21 mouse cellular contexts compared by ENCODE assay signal in genomic region chr2:14903837-14904236, GRCm38 (mm10).
DNase-seq lines count a peak whose midpoint lies in the region.
"Had no signal": no experiment of that assay in that cellular context is flagged by ENCODE, and none has a peak within 500 bp of the region (broad histone marks: within the 10 kb centered on the region; RNA-seq: fewer than 3 reads in every experiment).

No protein-coding gene starts in this region.

- no peaks in the 10 kb centered on the region for H3K36me3 ChIP-seq in limb, embryonic 10.5 days
- H3K36me3 ChIP-seq: embryonic facial prominence, embryonic 12.5 days; embryonic facial prominence, embryonic 15.5 days; G1E; hindbrain, embryonic 13.5 days had no signal

- no peak overlapping the region for H3K27ac ChIP-seq in limb, embryonic 10.5 days
- H3K27ac ChIP-seq: embryonic facial prominence, embryonic 12.5 days; embryonic facial prominence, embryonic 15.5 days; heart, adult 2 months; hindbrain, embryonic 13.5 days had no signal

- H3K4me1 ChIP-seq in limb, embryonic 10.5 days: peaks cover 7% of the 10 kb centered on the region
- H3K4me1 ChIP-seq: embryonic facial prominence, embryonic 15.5 days had no signal

- no peaks in the 10 kb centered on the region for H3K9me3 ChIP-seq in limb, embryonic 10.5 days (replicated peaks)
- H3K9me3 ChIP-seq: embryonic facial prominence, embryonic 12.5 days; embryonic facial prominence, embryonic 15.5 days; G1E; hindbrain, embryonic 13.5 days had no signal

- H3K4me3 ChIP-seq in limb, embryonic 10.5 days: no peak overlapping the region
- H3K4me3 ChIP-seq: embryonic facial prominence, embryonic 12.5 days; embryonic facial prominence, embryonic 15.5 days; heart, adult 2 months; hindbrain, embryonic 13.5 days had no signal

- DNase-seq in embryo, embryonic 10.5 days (ENCODE audit: low spot score): peak; percentile 14
- no peak for DNase-seq in embryo, embryonic 9.5 days (ENCODE audit: extremely low spot score)
- peak; percentile 86 for DNase-seq in heart, adult 11 months
- DNase-seq in heart, adult 9 months (ENCODE audit: low spot score in 2 of 2): no peak
- peak; percentile 79 for DNase-seq in Muller cell, postnatal 12 days (ENCODE audit: inconsistent ontology term)
- DNase-seq in retina, embryonic 14.5 days (ENCODE audit: low spot score): peak; percentile 4
- no peak for DNase-seq in limb, embryonic 10.5 days (ENCODE audit: low spot score)
- DNase-seq: adrenal gland, adult 2 months; adrenal gland, postnatal 14 days; B cell, adult 2 months; cerebellum, adult 18-20 months; cerebellum, adult 9-10 months; cerebellum, postnatal 14 days; gastrocnemius, postnatal 25 days; heart, adult 2 months; kidney, adult 18-20 months had no signal

- no peaks in the 10 kb centered on the region for H3K27me3 ChIP-seq in limb, embryonic 10.5 days (ENCODE audit: low read depth, poor library complexity, severe bottlenecking)
- H3K27me3 ChIP-seq: CH12.LX; embryonic facial prominence, embryonic 12.5 days; embryonic facial prominence, embryonic 15.5 days; hindbrain, embryonic 13.5 days had no signal

- 67% methylated on average over 3 of the region's 3 CpGs for WGBS in limb, embryonic 10.5 days

Comparison
In these comparisons a context has a peak if more than half of its experiments do, and no peak if none do; other contexts are left out.
1. DNase-seq: peak in embryo, embryonic 10.5 days (single experiment), heart, adult 11 months (single experiment), Muller cell, postnatal 12 days (single experiment) and retina, embryonic 14.5 days (single experiment); none in embryo, embryonic 9.5 days (single experiment), heart, adult 9 months (0 of 2) and limb, embryonic 10.5 days (single experiment).